Mouse (Mus musculus): ENCODE data around the gene Spock1.
"Not testable (repeated sequence)": the region's sequence is repeated elsewhere in the genome, so short reads cannot be mapped to it uniquely, and the experiment has no call there.

Gene Spock1

GRCm38 (mm10) chr13:57496778-57497177 lies 411.4 kb downstream of the Spock1 start:
- no peak for DNase-seq (ENCODE audit: low read depth, low spot score)

- DNase-seq (ENCODE audit: low read depth, low spot score) = no peak
Observed at GRCm38 (mm10) chr13:57494838-57495237, 413.3 kb downstream of the Spock1 start.

DNA sequence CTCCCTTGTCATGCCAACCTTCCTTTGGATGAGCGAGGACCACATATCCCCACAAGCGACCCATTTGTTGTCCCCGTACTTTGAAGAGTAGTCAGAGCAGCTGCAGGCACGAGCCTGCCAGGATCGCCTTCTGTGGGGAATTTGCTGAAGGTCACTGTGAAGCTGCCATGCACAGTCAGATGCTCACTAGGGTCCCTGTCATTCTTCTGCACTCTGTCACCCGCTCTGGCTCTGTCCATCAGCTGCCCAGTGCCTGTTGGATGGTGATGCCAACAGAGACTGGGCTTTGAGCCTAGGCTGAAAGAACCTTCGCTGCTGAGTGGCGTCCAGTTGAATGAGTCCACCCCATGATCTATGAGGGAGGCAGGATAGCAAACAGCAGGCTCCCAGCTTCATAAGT lies 419.2 kb downstream of the Spock1 start:
- DNase-seq (ENCODE audit: low read depth, low spot score) = no peak

- DNase-seq (ENCODE audit: low read depth, low spot score) = no peak
Observed at GRCm38 (mm10) chr13:57484426-57485168, 423.5 kb downstream of the Spock1 start.

GRCm38 (mm10) chr13:57476700-57477099 lies 431.4 kb downstream of the Spock1 start:
- no peak for DNase-seq (ENCODE audit: low read depth, low spot score)

DNA sequence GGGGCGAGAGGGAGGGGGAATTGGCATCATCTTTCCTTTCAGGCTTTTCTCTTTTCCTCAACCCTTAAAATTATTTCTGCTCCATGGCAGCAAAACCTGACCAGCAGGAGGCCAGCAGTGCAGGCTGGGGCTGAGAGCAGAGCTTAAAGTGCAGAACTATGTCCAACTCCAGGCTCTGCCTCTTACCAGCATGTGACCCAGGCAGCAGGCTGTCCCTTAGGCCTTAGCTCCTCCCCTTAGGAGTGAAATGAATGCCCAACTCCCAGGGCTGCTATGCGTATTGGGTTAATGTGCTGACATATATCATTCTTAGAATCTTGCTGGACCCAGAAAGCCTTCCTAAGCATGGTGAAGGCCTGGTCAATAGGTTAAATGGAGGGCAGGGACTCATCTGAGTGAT lies 434.1 kb downstream of the Spock1 start:
- no peak for DNase-seq (ENCODE audit: low read depth, low spot score)

GRCm38 (mm10) chr13:57470922-57471321 lies 437.2 kb downstream of the Spock1 start:
- not testable (repeated sequence) for DNase-seq (ENCODE audit: low read depth, low spot score)

GRCm38 (mm10) chr13:57459978-57460377 lies 448.2 kb downstream of the Spock1 start:
- no peak for DNase-seq (ENCODE audit: low read depth, low spot score)

DNA sequence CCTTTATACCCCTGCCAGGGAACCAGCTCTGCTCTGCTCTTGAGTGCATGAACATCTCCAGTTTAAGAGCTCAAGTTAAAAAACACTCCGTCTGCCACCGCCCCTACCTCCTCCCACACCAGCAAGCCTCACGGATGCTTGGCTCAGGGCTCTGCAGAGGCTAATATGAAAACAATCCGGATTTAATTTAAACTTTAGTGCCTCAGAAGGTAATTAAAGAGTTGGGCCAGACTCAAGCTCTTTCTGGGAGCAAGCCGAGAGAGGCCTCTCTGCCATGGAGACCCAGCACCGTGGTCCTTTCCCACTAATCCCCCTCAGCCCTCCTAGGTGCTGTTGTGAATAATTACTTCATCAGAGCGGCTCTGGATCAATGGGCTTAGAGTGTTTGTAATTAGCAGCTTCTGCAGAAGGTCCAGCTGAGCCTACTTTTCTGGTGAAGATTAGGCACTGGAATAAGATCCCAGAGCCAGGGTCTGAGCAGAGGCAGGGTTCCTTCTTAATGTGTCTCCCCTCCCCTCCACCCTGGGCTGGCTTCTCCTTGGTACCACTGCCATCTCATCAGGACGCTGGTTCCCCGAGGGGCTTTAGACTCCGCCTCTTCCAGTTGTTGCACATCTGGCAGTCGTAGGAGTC lies 457.8 kb downstream of the Spock1 start:
- DNase-seq (ENCODE audit: low read depth, low spot score) = no peak

GRCm38 (mm10) chr13:57448906-57449305 lies 459.2 kb downstream of the Spock1 start:
- no peak for DNase-seq (ENCODE audit: low read depth, low spot score)

GRCm38 (mm10) chr13:57444977-57445376 lies 463.2 kb downstream of the Spock1 start:
- no peak for DNase-seq (ENCODE audit: low read depth, low spot score)

DNA sequence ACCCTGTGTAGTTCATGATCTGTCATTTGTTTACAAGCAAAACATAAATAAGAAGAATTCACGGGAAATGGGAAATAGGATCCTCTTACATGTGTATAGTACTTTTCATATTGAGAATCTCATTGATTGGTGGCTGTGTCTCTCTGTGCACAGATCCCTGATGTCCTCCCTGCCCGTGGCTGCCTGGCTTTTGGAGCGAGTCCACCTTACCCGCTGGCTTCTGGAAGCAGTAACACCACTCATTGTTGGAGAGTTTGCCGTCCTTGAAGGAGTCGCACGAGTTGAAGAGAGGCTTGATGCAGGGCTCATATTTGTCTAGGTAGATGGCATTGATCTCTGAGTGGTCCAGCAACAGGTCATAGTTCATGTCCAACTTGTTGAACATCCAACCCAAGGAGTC lies 468.0 kb downstream of the Spock1 start:
- DNase-seq (ENCODE audit: low read depth, low spot score) = no peak

DNA sequence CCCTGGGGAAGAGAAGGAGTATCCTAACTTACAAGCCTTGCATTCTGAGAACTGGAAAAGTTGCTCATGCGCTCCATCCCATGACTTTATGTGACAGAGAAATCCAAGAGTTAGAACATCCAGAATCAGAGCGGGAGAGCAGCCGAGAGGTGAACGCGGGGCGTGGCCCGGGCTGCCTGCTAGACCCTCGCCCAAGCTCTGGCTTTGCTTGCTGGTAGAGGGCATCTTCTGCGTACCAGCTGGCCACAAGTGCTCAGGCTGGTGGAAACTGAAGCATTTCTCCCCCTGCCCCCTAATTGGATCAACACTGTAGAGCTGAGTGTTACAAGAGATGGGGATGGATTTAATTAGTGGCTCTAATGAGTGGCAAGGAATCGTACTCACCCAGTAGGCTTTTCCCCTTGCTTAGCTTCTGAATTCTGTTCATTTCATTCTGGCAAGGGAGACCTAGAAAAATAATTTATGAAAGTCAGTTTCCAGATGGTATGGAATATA lies 472.4 kb downstream of the Spock1 start:
- no peak for DNase-seq (ENCODE audit: low read depth, low spot score)

DNA sequence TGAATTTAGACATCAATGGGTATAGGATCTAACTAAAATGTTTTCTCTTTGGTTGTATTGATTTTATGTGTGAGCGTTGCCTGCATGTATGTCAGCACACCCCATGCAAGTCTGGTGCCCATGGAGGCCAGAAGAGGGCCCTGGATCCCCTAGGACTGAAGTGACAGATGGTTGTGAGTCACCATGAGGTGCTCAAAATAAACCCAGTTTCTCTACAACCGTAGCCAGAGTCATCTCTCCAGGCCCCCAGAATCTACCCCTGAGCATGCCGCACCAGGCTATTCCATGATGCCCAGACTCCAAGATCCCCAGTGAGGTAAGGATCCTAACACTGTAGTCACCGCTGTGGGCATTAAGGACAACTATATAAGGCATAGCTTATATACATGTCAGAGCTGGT lies 474.3 kb downstream of the Spock1 start:
- no peak for DNase-seq (ENCODE audit: low read depth, low spot score)

DNA sequence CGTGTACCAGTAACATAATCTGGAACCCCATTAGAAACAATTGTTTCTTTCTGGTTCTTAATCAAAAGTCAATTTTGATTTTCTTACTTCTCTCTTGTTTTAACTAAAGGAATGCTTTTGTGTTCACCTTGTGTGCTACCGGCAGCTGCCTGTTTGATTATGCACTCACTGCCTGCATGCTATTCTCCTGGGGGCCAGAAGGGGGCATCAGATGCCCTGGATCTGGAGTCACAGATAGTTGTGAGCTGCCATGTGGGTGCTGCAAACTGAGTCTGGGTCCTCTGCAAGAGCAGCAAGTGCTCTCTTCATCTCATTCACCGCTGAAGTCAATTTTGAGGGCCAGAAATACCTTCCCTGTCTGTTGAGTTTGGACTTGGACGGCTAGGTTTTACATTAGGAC lies 476.3 kb downstream of the Spock1 start:
- DNase-seq (ENCODE audit: low read depth, low spot score) = no peak

DNA sequence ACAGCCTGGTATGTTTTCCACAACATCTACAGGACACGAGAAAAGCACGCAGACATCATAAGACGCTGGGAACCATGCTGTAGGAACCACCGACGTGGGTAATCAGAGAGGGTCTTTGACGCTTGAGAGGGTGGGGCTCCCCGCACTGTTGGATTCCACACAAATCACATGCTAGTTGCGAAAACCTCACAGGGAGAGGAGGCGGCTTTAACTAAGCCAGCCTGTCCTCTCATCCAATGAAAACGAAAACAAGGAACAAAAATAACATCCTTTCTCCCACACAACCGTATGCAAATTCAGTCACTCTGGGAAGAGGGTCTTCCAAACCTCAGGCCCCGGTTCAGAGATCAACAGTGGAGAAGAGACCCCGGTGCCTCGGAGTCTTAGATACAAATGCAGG lies 479.3 kb downstream of the Spock1 start:
- no peak for DNase-seq (ENCODE audit: low read depth, low spot score)

GRCm38 (mm10) chr13:57418781-57419180 lies 489.4 kb downstream of the Spock1 start:
- DNase-seq (ENCODE audit: low read depth, low spot score) = no peak

DNA sequence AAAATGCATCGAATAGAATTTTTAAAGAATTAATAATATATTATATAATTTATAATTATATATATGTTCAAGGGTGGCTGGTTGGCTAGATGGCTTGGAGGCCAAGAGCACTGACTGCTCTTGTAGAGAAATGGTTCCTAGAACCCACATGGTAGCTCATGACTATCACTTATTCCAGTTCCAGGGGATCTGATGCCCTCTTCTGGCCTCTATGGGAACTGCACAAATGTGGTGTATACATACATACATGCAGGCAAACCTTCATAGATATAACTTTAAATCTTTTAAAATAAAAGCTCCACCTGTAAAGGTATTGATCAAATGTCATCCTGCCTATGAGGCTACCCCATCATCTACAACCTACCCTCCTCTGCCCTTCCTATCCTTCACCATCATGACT lies 493.4 kb downstream of the Spock1 start:
- DNase-seq (ENCODE audit: low read depth, low spot score) = no peak

DNA sequence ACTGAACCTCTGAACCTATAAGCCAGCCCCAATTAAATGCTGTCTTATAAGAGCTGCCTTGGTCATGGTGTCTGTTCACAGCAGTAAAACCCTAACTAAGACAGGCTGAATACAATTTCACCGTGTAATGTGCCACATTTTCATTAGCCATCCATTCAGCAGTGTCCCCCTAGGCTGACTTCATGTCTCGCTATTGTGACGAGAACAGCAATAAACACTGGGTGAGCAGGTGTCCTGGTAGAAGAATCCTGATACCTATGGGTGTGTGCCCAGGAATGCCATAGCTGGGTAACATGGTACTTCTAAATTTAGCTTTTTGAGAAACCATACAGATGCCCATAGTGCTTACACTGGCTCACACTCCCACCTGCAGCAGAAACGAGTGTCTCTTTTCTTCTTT lies 500.5 kb downstream of the Spock1 start:
- no peak for DNase-seq (ENCODE audit: low read depth, low spot score)

- DNase-seq (ENCODE audit: low read depth, low spot score) = no peak
Observed at GRCm38 (mm10) chr13:57402386-57402785, 505.7 kb downstream of the Spock1 start.

GRCm38 (mm10) chr13:57372141-57372700 lies 535.9 kb downstream of the Spock1 start:
- no peak for DNase-seq (ENCODE audit: low read depth, low spot score)
